Mouse (Mus musculus) NIH3T3 (cell line): ENCODE measurements at regions not wholly inside any gene's neighbourhood (a gene's known extent, or its start where the extent isn't known, plus 50 kb on each side); places are given as distances from the start of the nearest gene placed in this dataset.

Source experiments
- DNase-seq: peaks from one replicate; pipeline ENCODE4 v3.0.0-alpha.2; 2012; ENCODE audit warnings: low read depth

GRCm38 (mm10) chr1:90343492-90343891 is 139.7 kb downstream of the Ackr3 start:
- DNase-seq: no peak

GRCm38 (mm10) chr1:90347032-90347431 is 143.3 kb downstream of the Ackr3 start:
- DNase-seq: no peak

GRCm38 (mm10) chr1:90349611-90350010 is 145.8 kb downstream of the Ackr3 start:
- DNase-seq: no peak

- no peak for DNase-seq
Observed at GRCm38 (mm10) chr1:90353325-90353724, 149.5 kb downstream of the Ackr3 start.

GRCm38 (mm10) chr1:90356567-90356966 is 152.8 kb downstream of the Ackr3 start:
- DNase-seq: no peak

GRCm38 (mm10) chr1:90357391-90357790 is 153.6 kb downstream of the Ackr3 start:
- no peak for DNase-seq

GRCm38 (mm10) chr1:90358971-90359370 is 155.2 kb downstream of the Ackr3 start:
- DNase-seq: no peak

GRCm38 (mm10) chr1:90360065-90360464 is 156.3 kb downstream of the Ackr3 start:
- peak; percentile 52 for DNase-seq

GRCm38 (mm10) chr1:90364444-90364843 is 160.7 kb downstream of the Ackr3 start:
- DNase-seq: no peak

- DNase-seq: no peak
Observed at GRCm38 (mm10) chr1:90368581-90368980, 164.8 kb downstream of the Ackr3 start.

GRCm38 (mm10) chr1:90369287-90369686 is 165.5 kb downstream of the Ackr3 start:
- peak; percentile 44 for DNase-seq

GRCm38 (mm10) chr1:90370766-90371165 is 167.0 kb downstream of the Ackr3 start:
- no peak for DNase-seq

- DNase-seq: no peak
Observed at GRCm38 (mm10) chr1:90373001-90373400, 169.2 kb downstream of the Ackr3 start.

GRCm38 (mm10) chr1:90374517-90374916 is 170.7 kb downstream of the Ackr3 start:
- no peak for DNase-seq

- DNase-seq: peak; percentile 93
Observed at GRCm38 (mm10) chr1:90380034-90380705, 176.4 kb downstream of the Ackr3 start.

GRCm38 (mm10) chr1:90382941-90383470 is 179.2 kb downstream of the Ackr3 start:
- no peak for DNase-seq

- no peak for DNase-seq
Observed at GRCm38 (mm10) chr1:90385024-90385423, 181.2 kb downstream of the Ackr3 start.

- DNase-seq: no peak
Observed at GRCm38 (mm10) chr1:90386792-90387191, 183.0 kb downstream of the Ackr3 start.

- DNase-seq: no peak
Observed at GRCm38 (mm10) chr1:90390422-90390821, 186.6 kb downstream of the Ackr3 start.

- DNase-seq: peak; percentile 60
Observed at GRCm38 (mm10) chr1:90393861-90394260, 190.1 kb downstream of the Ackr3 start.

GRCm38 (mm10) chr1:90395331-90396016 is 191.7 kb downstream of the Ackr3 start:
- peak; percentile 22 for DNase-seq

GRCm38 (mm10) chr1:90396660-90397059 is 192.9 kb downstream of the Ackr3 start:
- no peak for DNase-seq

GRCm38 (mm10) chr1:90397355-90397754 is 193.6 kb downstream of the Ackr3 start:
- no peak for DNase-seq
